Mouse (Mus musculus) thymus, postnatal 25 days (tissue): ENCODE results near the gene Rae1.

Source experiments
- DNase-seq: peaks from one replicate; pipeline ENCODE4 v3.0.0; 2022

The Rae1 gene

GRCm38 (mm10) chr2:173027824-173028495 lies 28.0 kb downstream of the Rae1 start:
- DNase-seq = no peak

- no peak for DNase-seq
Observed at GRCm38 (mm10) chr2:173028508-173029031, 28.7 kb downstream of the Rae1 start.

GRCm38 (mm10) chr2:173030591-173031338 lies 30.8 kb downstream of the Rae1 start:
- DNase-seq = no peak

GRCm38 (mm10) chr2:173033531-173033930 lies 33.6 kb downstream of the Rae1 start:
- peak; percentile 54 for DNase-seq

GRCm38 (mm10) chr2:173034998-173035397 lies 35.1 kb downstream of the Rae1 start:
- DNase-seq = no peak

GRCm38 (mm10) chr2:173035653-173036052 lies 35.7 kb downstream of the Rae1 start:
- DNase-seq = no peak

GRCm38 (mm10) chr2:173036055-173036454 lies 36.1 kb downstream of the Rae1 start:
- DNase-seq = no peak

- DNase-seq = no peak
Observed at GRCm38 (mm10) chr2:173036611-173037010, 36.7 kb downstream of the Rae1 start.

GRCm38 (mm10) chr2:173037347-173037746 lies 37.4 kb downstream of the Rae1 start:
- DNase-seq = no peak

- no peak for DNase-seq
Observed at GRCm38 (mm10) chr2:173037827-173038607, 38.1 kb downstream of the Rae1 start.

GRCm38 (mm10) chr2:173039041-173039440 lies 39.1 kb downstream of the Rae1 start:
- no peak for DNase-seq

- DNase-seq = no peak
Observed at GRCm38 (mm10) chr2:173040803-173041202, 40.9 kb downstream of the Rae1 start.

GRCm38 (mm10) chr2:173041242-173041641 lies 41.3 kb downstream of the Rae1 start:
- no peak for DNase-seq

- DNase-seq = no peak
Observed at GRCm38 (mm10) chr2:173041893-173042292, 42.0 kb downstream of the Rae1 start.

GRCm38 (mm10) chr2:173042504-173043162 lies 42.7 kb downstream of the Rae1 start:
- DNase-seq = no peak

- DNase-seq = no peak
Observed at GRCm38 (mm10) chr2:173044198-173044970, 44.5 kb downstream of the Rae1 start.

- DNase-seq = peak; percentile 86
Observed at GRCm38 (mm10) chr2:173046582-173047297, 46.8 kb downstream of the Rae1 start.

- no peak for DNase-seq
Observed at GRCm38 (mm10) chr2:173047471-173047870, 47.6 kb downstream of the Rae1 start.

GRCm38 (mm10) chr2:173048041-173048745 lies 48.3 kb downstream of the Rae1 start:
- DNase-seq = peak; percentile 1

GRCm38 (mm10) chr2:173049231-173049630 lies 49.3 kb downstream of the Rae1 start:
- no peak for DNase-seq

GRCm38 (mm10) chr2:173049817-173050216 lies 49.9 kb downstream of the Rae1 start:
- no peak for DNase-seq
